Mouse (Mus musculus): ENCODE results near the gene Dlst.

The Dlst gene

DNA sequence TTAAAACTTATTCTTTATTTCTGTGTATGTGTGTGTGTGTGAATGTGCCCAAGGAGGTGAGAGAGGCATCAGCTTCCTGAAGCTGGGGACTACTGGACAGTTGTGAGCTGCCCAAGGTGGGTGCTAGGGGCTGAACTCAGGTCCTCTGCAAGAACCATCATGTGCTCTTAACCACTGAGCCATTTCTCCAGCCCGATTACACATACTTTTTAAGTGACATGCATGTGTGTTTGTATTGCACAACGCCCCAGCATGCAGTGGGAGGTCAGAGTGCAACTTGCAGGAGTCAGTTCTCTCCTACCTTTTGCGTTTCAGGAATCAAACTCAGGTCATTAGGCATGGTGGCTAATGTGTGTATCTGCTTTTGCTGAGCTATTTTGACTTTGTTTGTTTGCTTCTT lies 42.4 kb downstream of the Dlst start:
- DNase-seq: no peak

DNA sequence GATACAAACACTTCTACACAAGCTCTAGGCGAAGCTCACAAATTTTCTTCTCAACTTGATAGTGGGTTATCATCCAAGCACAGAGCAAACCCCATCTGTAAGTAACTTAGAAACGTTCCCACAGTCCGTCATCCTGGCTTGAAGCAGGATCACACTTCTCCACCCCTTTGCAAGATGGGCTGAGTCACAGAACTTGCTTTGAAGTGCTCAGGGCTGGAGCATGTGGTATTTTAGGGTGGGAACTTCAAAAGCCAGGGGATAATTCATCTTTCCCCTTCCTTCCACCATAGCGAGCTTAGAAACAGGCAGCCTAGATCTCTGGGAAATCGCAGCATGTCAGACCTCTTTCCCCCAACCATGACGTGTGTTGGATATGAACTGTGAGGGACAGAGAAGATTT lies 45.7 kb downstream of the Dlst start:
- DNase-seq: no peak

DNA sequence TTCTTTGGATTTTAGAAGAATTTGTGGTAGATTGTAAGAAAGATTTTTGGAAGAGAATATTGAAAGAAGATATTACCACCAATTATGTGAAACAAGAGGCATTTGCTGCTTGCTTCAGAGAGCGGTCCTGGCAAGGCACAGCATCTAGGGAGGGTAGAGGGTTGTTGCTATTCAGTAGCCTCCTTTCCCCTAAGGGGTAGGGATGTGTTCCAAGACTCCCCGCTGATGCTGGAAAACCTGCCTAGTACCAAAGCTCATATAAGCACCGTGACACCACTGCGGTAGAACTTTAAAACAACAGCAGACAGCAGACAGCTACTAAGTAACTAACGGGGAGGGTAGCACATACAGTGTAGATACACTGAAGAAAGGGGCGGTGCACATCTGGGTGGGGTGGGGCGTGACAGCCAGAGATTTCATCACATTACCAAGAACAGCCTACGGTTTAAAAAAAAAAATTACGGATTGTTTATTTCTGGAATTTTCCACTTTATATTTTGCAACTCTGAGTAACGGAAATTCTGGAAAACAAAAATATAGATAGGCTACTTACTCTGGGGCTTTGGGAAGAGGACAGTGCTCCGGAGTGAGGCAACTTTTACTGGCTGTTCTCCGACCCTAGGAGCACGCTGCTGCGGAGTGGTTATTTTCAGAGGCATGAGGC lies 47.3 kb downstream of the Dlst start:
- no peak for DNase-seq

DNA sequence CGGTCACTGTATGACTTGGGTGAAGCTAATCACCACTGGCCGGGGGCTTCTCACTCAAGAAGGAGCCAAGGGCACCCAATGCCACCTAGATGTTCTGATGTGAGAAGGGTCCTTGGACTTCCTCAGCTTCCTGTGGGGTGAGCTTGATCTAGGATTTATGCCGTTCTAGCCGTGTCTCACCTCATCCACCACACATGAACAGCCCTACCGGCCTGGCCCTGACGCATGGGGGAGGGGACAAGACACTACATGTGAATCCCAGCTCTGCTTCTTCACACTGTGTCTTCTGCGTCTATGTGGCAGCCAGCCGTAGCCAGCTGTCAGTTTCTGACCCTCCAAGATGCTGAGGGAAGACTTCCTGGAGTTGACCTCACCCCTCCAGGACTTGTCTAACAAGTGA lies 48.2 kb downstream of the Dlst start:
- DNase-seq: no peak

DNA sequence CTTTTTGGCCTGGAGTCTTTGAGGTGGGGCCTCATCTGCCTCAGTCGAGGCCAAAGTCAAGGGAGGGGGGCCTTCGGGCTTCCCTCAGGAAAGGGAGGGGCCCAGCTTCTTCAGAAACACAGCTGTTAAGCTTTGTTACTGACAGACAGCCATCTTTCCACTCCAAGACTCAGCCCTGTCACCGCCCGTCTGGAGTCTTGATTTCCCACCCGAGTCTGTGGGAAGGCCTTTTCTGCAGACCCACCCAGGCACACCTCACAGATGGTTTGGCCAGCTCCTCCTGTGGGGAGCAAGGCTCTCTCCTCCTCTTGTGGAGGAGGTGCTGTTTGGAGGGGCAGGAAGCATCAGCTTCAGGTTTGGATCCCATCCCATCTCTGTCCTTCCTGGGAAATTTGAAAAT lies 49.0 kb downstream of the Dlst start:
- no peak for DNase-seq

DNA sequence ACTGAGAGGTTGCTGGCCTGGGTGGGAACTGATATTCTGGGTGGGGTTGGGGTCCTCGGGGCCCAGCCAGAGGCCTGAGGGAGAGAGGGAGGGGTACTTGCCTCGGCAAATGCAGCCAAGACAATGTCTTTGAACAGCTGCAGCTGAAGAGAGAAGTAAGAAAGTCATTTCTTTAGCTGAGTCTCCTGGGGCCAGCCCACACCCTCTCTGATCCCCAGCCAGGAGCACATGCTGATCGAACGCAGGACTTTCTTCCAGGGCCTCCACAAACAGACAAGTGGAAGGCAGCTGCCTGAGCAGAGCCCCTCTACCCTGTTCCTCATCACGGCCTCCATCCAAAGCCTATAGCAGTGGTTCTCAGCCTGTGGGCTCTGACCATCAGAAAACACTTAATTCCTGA lies 54.4 kb downstream of the Dlst start:
- DNase-seq: no peak

DNA sequence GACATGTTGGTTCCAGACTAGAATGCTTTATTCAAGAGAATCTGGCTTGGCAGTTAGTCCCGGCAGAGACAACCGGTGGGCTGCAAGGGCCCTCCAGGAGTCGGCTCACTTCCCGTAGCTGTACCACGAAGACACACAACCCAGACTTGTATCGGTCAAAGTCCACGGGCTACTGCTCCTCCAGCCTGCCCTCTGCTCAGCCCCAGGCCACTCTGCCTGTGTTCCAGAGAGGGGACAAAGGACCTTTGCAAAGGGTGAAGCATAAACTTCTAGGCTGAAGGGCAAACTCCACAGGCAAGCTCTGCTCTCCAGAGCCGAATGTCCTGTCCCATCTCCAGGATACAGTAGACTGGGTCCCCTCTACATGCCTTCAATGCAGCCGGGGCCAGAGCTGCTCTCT lies 56.0 kb downstream of the Dlst start:
- no peak for DNase-seq

DNA sequence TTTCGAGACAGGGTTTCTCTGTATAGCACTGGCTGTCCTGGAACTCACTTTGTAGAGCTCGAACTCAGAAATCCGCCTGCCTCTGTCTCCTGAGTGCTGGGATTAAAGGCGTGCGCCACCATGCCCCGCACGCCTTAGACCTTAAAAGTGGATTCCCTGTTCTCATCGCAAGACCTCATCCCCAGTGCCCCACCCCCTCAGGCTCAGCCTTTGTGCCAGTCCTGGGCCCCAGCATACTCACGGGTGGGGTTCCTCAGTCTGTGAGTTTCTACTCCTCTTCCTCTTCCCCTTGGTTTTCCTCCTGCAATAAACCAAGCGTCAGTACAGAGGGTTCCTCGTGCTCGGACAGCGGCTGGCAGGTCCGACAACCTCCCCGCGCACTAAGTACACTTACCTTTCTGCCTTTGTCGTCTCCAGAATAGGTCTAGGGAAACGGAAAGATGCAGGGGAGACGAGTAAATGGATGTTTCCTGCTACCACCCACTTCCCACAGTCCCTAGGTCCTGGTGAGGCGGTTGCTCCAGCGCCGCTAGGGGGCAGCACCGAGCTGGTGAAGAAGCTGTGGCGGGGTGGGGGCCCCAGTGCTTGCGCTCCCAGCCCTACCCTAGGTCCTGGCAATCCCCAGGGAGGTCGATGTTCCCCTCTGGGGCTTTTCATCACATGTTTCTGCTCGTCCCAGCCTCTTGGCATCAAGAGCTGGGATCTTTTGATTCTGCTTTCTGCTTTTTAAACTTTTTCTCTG lies 58.7 kb downstream of the Dlst start:
- DNase-seq: peak; percentile 91

DNA sequence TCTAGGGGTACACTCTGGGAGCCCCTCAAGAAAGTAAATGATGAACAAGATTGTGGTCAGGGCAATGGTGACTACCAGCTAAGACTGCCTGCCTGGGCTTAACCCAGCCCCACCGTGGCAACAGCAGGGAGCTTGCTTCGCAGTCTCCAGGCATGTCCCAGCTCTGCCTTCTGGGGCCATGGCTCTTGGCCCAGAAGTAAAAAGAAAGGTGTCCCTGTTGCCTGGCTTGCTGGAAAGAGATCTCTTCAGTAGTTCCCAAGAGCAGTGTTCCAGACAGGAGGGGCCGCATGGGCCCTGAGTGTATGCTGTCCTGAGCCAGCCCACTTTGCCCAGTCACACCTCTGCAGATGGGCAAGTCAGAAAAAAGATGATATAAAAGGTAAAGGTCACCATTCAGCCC lies 59.2 kb downstream of the Dlst start:
- no peak for DNase-seq

DNA sequence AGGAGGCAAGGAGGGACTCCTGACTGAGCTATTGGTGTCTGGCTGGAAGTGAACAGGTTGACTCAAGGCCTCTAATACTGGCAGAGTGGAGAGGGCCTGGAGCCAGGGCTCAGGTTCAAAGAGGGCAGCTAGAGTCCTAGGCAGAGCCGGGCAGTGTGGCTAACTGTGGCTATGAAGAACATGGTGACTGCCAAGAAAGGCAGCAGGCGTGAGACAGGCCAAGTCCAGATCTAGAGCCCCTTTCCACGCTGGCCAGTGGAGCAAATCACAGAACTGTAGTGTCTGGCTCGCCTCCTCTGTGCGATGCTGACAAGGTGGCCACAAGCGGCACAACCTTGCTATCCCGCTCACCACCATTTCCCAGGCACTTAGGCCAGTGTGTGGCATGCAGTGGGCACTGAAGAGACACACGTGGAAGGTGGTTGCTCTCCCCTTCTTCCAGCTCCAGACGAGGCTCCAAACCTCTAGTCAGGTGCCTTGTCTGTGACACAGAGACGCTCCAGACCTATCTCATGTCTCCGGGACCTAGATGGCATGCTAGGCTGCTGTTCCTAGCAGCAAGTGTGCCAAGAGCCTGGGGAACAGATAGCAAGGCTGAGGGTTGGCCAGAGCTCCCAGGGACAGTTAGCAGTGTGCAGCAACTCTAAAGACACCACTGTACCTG lies 59.8 kb downstream of the Dlst start:
- DNase-seq: no peak

DNA sequence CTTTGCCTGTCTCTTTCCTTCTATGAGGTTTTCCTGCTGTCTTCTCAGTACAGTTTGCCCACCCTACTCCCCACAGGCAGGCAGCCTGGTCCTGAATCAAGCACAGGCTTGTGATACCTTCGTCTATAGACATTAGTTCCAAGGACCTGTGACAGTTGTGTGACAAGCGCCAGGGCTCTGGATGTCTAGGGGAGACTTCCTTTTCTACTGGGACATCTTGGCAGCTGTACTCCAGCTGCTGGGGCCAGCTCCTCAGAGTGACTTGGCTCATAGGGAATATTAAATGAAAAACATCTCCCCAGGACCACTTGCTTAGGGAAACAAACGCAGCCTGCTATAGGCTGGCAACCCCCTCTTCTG lies 60.3 kb downstream of the Dlst start:
- no peak for DNase-seq

DNA sequence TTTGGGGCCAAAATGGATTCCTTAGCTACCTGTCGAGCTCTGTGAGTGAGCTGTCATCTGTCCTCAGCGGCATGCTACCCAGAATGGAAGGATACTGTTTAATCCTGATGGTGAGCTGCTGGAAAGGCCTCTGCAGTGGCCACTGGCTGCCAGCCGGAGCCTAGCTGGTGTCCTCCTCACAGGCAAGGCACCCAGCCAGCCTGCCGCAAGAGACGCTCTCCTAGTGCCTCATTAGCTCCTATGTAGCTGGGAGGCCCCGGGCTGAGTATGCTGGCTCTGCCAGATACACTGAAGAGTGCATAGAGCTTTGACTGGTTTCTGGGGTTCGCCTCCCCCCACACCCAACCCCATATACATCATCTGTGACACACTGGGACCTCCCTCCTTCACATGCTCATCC lies 63.4 kb downstream of the Dlst start:
- no peak for DNase-seq

DNA sequence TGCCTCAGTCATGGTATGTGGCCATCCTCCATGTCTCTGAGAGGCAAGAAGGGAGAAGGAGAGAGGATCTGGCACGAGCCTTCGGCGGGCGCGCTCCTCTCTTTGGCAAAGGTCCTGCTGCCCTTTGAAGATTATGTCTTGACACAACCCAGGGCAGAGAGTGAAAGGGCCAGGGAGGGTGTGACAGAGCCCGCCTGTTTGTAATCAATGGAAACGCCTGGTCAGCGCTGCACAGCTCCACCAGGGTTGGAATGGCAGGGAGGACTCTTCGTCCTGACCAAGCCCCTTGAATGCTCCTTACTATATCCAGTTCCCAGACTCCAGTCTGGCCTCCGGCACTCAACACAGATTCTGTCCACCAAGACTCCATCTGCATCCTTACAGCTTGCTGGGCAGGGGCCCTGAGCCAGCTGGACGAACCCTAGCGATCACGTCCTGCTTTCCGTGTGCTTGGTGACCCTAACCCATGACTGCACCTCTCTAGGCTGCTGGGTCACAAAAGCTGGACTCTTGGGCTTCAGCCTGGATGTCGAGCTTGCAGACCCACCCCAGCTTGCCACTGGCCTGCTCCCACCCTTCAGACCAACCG lies 64.5 kb downstream of the Dlst start:
- DNase-seq: no peak

DNA sequence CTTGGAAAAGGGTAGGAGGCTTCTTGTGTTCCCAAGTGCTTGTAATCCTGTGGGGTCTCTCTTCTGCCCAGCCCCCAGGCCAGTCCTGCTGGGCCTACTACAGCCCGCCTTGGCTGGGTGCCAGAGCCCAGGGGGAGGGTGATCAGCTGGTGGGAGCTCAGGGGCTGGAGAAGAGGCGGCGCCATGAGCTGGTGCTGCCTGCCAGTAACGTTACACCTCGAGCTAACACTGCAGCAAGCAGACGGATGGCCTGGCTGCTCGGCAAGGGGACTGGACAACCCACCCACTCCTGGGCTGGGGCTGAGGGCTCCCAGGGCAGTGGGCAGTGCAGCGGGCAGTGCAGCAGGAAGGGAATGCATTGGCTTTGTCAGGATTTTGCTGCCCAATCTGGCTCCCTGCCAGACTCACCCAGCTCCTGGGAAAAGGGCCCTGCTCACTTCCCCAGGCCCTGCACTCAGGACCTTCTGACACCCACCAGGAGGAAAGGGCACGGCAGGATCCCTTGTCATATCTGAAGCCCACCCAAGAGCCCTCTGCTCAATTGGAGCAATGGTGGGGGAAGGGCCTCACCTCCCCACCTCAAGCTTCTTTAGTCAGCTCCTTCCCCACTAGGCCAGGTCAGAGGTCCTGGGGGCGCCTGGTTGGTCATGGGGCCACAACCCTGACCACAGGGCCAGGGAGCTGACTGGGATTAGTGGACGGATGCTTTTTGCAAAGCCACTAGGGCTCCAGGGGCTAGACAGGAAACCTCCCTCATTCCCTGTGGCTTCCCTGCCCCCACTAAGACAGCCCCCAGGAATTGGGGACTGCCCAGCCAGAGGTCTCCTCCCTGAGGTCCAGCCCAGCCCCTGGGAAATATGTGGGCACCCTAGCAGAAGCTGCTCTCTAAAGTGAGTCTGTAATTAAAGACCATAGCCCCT lies 65.6 kb downstream of the Dlst start:
- no peak for DNase-seq

DNA sequence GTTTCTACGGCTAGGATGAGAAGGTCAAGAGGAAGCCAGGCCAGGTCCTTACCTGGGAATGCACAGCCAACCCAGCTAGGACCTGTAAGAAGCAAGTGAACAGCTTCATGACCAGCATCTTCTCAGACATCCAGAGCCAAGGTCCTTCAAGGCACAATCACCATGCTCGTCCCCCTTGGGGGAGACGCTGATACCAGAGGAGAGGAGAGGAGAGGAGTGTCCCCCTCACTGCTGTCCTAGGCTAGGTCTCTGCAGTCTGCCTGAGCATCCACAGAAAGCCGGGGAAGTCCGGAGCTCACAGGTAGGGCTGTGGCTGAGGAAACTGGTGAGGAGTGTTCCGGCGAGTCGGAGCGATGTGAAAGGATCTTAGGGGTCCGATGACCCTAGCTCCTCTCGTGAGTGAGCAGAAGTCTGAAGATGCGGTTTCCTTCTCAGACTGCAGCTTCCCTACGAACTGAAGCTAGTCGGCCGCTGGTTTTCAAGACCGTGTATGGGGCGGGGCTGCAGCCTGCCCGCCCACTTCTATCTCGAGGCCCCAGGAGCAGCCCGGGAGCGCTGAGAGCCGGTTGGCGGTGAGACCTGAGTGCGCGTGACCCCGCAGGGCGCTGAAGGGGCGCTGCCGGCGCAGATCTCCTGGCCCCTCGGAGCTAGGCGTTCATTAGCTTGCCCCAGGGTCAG lies 66.4 kb downstream of the Dlst start:
- peak; percentile 62 for DNase-seq

DNA sequence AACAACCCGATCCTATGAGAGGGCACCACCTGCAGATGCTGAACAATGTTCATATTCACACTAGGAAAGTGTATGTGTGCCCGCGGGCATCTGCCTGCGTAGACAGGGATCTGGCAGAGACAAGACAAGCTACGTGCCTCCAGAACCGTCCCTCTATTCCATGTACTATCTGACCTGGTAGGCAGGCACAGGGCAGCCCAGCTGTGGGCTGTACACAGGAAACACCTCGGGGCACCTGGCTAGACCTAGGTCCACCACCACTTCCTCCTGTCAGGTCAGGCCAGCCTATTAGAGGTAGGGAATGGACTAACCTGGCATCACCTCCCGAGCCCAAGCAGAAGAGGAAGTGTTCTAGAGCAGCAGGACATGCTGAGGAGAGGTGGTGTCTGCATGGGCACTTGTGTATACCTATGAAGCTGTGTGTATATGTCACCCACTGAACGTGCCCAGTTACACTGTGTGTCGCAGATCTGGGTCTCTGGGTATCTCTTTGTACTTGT lies 67.2 kb downstream of the Dlst start, which contains the start of gene Pgf:
TSS of gene Pgf (minus strand) at position 51 of the 500 bp plus-strand sequence.
- no peak for DNase-seq

DNA sequence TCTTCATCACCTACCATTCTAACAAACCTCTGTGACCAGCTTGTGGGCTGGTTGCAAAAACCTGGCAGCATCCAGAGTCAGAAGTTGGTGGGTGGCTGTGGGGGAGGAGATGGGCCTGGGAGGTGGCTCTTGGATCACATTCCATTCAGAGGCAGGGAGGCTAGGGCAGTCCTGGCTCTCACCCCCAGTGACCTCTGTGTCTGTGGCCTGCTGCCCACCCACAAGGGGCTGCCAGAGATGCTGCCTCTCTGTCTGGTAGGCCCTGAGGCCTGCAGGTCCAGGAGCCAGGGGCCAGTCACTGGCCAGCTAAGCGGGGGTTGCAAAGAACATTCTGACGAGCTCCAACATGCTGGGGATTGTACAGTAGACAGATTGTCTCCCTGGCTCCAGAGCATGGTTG lies 67.7 kb downstream of the Dlst start:
- no peak for DNase-seq

DNA sequence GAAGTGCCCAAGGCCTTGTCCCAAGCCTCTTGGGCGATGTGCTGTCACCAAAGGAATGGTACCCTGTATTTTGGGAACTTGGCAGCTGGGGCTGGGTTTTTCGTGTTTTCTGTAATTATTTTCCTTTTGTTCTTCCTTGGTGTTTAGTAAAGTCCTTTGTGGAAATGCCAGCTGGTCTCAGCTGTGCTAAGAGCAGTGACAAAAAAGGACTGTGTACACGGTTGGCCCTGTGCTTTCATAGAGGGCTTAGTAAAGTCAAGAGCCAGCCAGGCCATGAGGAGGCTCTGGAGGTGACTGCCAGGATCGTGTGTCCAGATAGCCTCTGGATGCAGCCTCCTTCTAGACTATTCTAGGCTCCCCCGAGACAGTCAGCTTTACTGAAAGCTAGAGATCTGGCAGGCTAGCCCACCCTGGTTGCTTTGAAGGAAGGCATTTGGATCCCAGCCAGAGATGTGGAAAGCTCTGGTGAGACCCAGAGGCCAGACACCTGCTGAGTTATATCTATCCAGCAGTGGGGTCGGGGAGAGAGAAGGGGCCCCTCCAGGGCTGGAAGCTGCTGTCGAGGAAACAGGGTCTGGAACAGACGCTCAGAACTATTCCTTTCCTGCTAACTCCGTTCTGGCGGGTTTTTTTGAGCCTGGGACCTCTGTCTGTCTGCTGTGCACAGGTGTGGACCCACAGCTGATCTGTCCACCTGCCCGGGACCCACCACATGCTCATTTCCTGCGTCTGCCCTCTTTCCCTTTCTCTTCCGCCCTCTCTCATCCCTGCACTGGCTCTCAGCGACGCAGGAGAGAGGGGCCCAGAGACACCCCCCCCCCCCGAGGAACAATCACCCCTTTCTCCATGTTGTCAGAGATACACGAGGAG lies 71.1 kb downstream of the Dlst start:
- DNase-seq: no peak

DNA sequence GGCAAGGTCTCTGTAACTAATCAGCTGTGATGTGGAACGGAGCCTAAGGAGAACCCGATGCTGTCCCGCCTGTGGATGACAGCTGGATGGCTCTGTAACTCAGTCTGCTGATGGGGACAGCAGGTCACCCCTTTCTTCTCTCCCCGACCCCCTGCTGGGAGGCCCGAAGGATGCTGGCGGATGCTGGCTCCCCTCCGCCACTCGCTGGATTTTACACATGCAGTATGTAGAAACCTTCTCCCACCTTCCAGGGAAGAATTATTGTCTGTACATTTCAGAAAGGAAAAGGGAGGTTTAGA lies 71.7 kb downstream of the Dlst start:
- DNase-seq: no peak

DNA sequence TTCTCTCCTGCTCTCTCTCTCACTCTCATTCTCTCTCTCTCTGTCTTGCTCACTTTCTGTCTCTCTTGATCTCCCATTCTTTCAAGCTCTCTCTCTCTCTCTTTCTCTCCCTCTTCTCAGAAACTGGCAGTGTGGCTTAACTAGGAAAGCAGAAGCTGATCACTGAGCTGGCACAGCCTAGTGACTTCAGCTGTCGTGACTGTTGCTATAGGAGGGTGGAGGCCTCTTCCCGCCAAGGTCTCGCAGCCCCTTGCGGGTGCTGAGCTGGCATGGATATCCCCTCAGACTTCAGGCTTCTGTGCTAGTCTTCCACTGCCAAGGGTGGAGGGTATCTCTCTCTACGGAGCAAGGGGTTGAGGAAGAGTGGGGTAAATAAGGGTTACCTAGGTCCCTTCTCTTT lies 72.3 kb downstream of the Dlst start:
- DNase-seq: no peak

DNA sequence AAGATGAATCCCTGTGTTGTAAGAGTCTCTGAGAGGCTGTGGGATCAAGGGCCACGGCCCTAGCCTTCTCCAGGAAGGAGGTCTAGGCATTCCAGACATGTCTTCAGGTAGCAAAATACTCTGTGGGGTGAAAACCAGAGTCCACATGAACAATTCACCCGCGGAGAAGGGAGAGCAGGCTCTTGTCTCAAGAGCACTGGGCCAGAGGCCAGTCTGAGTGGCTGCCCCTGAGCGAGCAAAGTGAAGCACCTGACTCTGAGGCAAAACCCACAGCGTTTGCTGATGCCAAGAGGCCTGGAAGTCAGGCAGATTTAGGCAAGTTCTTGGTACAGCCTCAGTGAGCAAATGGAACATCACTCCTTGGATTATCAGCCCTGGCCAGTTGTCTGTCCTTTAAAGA lies 73.5 kb downstream of the Dlst start:
- DNase-seq: no peak
